Mouse (Mus musculus) E14TG2a.4 (cell line): ENCODE results near the gene Olfr392.

Experiments
- CTCF ChIP-seq: conservative IDR thresholded peaks from 2 replicates; pipeline ENCODE4 v1.5.1; 2014; ENCODE audit warnings: low read length
- NANOG ChIP-seq: IDR thresholded peaks from 2 replicates; pipeline ENCODE4 v1.6.1; 2014; ENCODE audit warnings: borderline replicate concordance, low read length, mixed read lengths
- POU5F1 ChIP-seq: IDR thresholded peaks from 2 replicates; pipeline ENCODE4 v1.6.1; 2014; ENCODE audit warnings: low read length, borderline replicate concordance

GRCm38 (mm10) chr11:73782664-73783063 is 34.2 kb downstream of the Olfr392 start, which contains the start of gene Olfr390:
- TF ChIP-seq CTCF (no peak), POU5F1 (no peak), NANOG (no peak)
